Mouse (Mus musculus) CD4-positive, CD25-positive, alpha-beta regulatory T cell, adult 2 months (primary cell): ENCODE data around the gene Arnt2.
A peak's percentile ranks its signal among the peaks of the same experiment; 100 is the strongest.

Experiments used
- DNase-seq: peaks from one replicate; pipeline ENCODE4 v3.0.0-alpha.2; 2012; ENCODE audit warnings: low read depth, low spot score

The Arnt2 gene

DNA sequence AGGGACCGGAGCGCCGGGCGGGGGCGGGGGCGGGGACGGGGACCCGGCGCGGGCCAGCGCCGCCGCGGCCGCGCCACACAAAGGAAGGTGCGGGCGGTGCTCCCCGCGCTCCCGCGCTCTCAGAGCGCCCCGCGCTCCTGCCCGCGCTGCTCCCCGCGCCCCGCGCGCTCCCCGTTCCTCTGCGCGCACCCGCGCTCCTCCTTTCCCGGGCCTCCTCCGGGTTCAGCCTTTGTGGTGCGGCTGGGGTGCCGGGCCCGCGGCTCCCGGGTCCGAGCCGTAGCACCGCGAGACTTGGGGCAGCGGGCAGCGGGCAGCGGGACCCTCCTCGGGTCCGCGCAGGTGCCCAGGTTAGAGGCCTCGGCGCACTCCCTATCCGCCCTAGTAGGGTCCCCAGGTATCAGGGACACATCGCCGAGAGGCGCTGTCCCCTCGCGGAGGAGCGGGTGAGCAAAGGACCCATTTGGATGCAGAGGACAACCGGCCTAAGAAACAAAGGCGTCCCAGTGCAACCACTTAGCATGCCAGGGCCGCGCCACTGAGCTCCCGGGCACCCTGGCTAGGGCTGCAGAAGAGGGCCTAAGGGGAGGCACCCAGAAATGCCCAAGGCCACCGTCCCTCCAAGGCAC, at the start of gene Arnt2:
Gene Arnt2 (minus strand): TSS at position 281 of the 626 bp plus-strand sequence.
- no peak for DNase-seq

DNA sequence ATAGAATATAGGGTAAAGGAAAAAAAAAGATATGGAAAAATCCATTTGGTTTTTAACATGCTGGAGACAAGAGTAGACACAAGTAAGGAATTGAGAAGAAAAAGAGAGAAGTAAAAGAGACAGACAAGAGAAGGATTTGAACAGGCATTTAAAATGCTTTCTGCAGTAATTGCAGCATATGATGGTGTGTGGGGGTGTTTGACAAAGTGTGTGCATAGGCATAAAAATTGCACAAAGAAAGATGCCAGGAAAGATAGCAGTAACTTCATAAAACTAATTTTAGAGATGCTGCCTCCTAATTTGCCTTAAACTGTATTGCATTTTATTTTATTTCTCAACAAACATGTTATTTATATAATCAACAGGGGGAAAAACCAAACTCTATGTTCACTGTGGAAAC, 41.7 kb upstream of the Arnt2 start:
- DNase-seq = no peak

DNA sequence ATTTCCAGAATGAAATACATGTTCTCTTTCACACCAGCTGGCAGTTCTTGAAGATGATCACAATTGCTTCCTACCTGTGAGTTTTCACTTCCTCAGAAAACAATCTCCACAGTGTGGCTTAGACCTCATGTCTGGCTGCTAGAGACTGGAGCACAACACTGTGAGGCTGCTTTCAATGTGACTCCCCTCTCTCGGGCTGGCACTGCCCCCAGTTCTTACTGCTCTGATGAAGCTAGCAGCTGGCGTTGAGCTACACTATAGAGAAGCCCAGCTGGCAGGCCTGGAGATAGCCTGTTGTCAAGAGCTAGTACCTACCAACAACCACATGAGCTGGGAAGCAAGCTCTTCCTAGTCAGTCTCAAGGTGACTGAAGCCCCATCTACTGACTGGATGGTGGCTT, 39.1 kb upstream of the Arnt2 start:
- no peak for DNase-seq

DNA sequence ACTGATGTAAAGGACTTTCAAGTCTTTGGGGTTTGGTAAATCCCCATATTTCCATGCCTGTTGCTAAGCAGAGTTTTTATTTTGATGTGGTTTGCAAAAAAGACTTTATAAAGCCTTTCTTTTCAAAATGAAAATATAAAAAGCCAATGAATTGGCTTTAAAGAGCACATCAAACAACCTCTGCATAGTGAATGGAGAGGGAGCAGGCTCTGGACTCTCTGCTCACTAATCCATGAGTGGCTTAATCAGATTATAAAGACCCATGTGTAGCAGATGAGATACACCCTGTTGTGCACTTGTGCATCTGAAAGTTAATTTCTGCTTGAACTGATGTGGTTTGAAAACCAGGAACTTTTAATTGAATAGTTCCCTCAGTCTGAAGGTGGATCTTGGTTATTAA, 38.5 kb upstream of the Arnt2 start:
- DNase-seq = no peak

DNA sequence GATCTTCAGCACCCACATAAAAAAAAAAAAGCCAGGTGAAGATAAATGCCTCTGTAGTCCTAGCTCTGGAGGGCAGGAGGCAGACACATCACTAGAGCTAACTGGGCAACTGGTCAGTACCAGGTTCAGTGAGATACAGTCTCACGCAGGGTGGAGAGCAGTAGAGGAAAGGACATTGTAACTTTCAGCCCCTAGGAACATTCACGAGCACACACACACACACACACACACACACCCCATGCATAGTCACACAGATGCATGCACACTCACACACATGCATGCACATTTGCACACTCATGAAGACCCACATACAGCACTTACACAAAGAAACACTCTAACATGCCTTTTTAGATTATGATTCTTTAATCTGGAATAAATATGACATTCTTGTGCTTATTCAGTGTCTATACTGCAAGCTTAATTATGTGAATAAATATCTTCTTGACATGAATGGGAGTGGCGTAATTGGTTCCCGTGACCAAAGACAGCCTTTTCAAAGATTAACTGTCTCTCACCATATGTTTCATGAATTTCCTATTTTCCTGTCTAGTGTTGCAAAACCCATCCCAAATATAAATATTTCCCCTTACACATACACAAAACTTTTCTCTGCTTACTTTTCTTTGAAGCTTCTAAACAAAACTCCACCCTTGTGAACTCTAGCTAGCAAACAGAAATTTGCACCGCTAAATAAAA, 37.9 kb upstream of the Arnt2 start:
- DNase-seq = no peak

DNA sequence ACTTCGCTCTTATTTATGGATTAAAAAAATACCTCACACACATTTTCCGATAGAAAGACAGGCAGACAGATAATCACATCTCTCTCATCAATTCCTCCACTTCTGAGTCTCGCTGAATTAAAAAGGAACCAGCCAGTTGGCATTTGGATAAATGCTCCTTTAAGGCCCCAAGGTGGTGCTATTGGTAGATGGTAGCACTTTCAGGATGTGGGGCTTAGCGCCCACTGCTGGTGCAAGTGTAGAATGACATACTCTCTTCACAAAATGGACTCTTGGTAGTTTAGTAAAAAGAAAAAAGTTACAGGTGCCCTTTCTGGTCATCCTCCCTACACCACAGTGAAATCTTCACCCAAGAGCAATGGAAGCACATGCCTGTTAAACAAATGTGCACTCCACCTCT, 37.1 kb upstream of the Arnt2 start:
- DNase-seq = peak; percentile 65

DNA sequence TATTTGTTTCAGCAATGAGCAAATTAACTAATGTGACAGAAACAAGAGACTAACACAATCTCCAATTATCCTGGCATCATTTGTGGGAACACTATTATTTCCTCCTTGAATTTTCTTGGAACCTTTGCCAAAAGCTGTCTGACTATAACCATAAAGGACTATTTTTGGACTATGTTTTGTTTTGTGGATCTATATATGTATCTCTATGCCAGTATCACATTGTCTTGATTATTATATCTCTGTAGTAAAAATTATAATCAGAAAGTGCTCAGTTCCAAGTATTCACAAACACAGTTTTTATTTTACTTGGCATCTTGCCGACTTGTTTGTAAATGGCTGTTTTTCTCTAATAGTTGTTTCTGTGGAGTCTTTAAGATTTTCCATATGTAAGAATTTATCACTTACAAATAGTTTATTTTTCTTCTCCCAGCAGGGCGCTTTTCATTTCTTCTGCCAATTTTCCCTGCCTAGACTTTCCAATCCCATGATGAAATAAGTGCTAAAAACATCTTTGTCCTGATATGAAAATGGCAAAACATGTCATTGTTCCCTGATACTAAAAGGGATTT, 32.5 kb upstream of the Arnt2 start:
- no peak for DNase-seq

DNA sequence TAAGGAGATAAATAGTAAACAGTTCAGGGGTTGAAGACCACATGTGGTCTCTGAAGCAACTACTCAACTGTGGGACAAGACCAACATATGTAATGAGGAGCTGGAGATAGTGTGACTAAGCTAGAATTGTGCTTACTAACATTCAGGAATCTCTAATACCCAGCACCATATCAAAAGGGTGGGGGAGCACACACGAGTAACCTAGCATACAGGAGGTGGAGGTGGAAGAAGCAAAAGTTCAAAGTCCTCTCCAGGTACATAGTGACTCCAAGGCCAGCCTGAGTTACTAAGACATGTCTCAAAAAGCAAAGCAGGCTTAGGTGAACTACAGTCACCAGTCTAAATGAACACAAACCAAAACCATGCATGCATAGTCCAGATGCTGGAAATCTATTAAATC, 29.6 kb upstream of the Arnt2 start:
- DNase-seq = no peak

DNA sequence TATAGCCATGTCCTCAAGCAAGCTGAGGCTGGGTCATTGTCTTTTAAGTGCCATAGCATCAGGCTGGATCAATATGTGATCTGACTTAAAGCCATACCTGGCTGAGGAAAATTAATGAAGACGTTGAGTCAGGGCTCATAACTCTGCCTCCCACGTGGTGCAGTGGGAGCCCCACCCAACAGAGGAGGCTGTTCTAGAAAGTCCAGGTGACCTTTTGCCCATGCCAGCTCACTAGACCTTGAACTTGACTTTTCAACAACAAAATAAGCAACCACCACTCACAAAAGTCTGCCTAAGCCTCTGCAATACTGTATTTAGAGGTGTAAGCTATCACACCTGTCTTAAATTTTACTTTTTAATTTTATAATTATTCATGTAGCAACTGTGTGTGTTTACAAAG, 24.9 kb upstream of the Arnt2 start:
- no peak for DNase-seq

DNA sequence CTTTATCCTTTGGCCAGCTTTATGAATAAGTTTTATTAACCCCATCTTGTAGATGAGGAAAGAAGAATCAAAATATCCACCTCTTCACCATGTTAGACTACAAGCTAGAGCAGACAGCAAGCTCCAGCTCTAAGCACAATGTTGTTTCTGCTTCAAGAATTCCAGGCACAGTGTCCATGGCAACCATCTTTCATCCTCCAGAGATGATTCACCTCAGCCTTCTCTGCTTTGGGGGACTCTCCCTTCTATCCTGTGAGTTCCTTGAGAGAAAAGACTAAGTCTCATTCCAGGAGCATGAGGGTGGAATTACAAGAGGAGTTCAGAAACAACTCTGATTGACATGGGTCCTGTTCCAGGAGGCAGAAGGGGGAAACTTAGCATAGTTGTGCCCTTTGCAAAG, 22.2 kb upstream of the Arnt2 start:
- no peak for DNase-seq

DNA sequence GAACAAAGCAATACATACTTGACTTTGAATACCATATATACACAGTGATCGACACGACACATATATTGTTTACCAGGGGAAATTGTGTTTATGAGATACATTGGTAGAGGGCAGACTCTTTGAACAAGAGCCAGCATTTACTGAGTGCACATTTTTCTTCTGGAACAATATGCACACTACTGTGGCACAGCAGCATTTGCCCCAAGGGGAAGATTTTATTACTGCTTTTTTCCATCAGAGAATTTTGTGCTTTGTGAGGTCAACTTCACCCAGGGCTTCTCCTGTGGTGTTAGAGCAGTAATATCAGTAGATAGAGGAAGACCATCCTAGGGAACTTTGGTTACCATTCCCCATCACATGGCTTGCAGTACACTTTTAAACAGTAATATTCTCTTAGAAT, 17.2 kb upstream of the Arnt2 start:
- DNase-seq = no peak

DNA sequence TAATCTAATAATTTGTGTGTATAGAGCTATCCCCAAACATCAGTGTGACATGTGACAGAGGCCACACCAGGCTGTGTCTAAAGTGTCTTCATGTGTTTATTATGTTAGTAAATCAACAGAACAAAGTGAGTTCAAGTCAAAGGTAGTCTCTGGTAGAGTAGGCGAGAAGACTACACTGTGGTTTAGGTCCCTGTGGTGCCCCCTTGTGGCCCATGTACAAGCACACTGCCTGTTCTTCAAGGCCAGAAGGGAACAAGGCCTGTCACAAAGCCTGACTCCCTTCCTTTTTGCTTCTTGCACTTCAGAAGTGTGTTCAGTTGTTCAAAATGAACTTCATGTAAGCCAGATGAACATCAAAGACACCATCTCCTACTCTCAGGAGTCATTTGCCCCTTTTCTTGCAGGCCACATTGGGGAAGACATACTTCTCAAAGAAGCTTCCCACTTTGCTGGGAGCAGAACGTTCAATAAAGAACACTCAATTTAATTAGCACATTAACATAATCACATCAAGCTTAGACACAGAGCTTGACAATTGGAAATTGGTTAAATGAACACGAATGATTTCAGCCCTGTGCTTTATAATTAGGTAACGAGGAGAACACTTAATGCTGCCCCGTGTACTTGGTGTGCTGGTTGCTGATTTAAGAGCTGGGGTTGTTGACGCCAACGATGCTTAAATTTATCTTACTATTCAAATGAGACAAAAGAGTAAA, 14.9 kb upstream of the Arnt2 start:
- DNase-seq = peak; percentile 65

DNA sequence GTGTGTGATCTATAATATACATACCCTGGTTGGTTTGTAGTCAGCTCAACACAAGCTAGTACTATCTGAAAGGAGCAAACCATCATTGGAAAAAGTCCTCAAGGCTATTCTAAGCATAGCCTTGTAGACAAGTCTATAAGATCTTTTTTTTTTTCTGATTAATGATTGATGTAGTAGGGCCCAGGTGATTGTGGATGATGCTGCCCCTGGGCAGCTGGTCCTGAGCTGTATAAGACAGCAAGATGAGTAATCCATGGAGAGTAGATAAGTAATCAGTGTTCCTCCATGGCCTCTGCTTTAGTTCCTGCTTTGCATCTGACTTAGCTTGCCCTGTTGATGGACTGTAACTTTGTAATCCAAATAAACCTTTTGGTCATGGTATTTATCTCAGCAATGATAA, 11.8 kb upstream of the Arnt2 start:
- DNase-seq = no peak

DNA sequence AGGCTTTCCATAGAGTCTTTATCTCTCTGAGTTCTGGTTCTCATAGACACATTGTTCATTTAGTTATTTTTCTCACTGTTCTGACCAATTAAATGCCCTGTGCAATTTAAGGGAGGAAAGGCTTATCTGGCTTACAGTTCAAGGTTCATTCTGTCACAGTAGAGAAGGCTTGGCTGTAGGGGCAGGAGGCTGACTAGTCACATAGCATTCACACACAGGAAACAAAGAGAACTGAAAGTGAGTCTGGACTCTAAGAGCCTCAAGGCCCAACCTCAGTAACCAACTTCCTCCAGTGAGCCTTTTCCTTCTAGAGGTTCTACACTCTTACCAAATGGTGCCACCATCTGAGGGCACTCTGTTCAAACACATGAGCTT, 11.3 kb upstream of the Arnt2 start:
- DNase-seq = no peak

DNA sequence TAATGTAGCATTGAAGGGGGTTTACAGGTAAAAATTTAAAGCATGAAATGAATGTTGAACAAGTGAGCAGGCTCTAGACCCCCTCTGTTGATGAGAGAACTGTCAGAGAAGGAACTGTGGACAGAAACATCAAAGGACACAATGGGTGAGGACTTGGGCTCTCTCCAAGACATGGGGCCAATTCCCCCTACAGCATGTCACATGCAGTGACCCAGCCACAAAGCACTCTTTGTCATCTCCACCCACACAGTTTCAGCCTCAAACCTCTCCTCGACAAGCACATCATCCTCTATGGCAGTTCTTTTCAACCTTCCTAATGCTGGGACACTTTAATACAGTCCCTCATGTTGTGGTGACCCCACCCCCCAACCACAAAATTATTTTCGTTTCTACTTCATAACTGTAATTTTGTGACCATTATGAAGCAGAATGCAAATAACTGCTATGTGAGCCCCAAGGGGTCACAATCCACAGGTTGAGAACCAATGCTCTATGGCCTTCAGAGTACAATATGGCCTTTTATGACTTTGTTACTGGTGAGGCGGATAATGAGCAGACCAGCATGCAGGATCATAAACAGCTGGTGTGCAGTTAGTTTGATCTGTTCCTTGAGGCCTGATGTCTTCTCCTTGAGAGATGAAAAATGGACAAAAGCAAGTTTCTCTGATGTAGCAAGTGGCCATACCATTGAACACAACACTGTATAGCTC, 10.8 kb upstream of the Arnt2 start:
- no peak for DNase-seq

DNA sequence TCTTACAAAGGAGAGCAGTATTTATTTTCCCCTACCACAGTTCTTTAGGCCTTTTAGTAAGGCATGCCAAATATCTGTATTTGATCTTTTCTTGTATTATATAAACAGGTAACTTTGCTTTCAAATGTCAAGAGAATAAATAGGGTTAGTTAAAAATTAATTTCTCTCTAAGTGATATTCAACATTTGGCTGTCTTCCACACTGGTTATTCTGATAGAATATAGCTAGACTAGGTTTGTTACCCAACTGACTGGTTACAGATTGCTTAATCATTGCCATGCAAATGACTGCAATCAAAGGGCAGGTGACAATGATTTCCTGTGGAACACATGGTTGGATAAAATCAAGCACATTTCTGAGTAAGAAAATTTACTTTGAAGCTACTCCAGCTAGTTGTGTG, 7.5 kb upstream of the Arnt2 start:
- no peak for DNase-seq

DNA sequence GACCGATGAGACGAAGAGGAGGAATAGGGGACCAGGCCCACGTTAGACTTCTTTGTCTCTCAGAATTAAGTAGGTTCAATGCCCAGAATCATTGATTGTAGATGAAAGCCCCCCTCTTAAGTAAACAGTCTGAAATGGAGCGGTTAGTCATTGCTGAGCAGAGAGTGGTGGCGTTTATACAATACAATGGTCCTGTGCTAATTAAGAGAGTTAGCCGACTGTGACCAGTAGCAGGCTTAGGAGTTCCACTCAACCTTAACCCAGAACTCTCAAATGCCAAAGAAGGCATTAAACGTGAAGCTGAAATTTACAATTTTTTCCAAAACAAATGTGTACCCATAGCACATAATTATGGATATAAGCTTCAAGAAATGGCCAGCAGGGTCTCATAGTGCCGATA, 2.6 kb upstream of the Arnt2 start:
- no peak for DNase-seq

DNA sequence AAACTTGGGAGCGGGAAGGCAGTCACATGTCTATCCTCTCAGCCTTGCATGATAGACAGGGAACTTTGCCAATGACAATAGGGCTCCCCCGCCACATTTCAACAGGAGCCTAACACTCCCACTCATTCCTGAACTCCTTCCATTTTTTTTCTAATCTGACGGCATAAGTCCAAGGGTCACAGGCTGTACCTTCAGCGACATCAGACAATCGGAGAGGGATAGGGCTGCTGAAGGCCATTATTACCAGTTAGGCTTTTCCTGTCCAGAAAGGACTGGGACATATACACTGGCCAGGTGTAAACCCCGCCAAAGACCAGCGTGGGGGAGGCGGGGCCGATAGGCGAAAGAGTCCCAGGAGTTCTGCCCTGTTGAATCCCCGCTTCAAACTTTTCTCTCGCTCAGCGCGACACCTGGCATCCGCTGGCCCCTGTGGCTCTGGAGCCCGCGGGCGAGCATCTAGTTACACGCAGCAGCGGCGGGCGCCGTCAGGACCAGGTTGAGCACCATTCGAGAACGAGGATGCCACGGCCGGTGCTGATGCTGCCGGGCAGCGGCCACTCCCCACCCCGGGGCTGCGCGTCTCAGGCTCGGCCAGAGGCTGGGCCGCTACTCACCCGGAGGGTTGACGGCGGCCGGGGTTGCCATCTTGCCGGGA, 608 bp downstream of the Arnt2 start:
- peak; percentile 6 for DNase-seq

DNA sequence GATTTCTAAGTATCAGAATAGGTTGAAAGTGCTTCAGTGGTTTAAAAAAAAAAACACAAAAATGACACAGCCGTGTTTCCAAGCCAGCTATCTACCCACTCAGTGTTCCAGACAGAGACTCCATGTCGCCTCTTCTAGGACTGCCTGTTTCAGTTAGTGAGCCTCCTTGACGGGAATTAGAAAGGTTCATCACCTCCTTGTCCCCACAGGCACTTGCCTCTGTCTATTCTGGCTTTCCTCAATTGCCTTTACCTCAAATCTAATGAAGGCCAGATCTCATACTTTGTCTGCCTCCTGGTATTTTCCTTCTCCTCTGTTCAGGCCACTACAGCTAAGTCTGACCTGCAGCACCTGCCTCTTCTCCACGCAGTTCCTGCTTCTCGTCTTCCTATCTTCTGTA, 1.7 kb downstream of the Arnt2 start:
- no peak for DNase-seq

DNA sequence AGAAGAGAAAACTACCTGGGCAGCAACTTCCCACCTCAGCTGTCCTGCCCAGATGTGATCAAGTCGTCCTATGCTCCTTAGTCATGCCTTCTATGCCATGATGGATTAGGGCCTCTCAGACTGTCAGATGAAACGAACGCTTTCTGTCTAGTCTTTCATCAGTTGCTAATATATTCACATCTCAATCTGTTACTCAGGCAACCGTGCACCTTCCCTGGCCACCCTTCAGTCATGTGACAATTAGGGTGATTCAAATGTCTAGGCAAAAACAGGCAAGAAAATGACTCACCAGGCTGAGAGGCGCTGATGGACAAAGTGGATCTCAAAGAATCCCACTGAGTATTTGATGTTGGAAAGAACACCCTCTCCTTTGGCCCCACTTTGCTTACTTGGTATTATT, 6.6 kb downstream of the Arnt2 start:
- DNase-seq = no peak

DNA sequence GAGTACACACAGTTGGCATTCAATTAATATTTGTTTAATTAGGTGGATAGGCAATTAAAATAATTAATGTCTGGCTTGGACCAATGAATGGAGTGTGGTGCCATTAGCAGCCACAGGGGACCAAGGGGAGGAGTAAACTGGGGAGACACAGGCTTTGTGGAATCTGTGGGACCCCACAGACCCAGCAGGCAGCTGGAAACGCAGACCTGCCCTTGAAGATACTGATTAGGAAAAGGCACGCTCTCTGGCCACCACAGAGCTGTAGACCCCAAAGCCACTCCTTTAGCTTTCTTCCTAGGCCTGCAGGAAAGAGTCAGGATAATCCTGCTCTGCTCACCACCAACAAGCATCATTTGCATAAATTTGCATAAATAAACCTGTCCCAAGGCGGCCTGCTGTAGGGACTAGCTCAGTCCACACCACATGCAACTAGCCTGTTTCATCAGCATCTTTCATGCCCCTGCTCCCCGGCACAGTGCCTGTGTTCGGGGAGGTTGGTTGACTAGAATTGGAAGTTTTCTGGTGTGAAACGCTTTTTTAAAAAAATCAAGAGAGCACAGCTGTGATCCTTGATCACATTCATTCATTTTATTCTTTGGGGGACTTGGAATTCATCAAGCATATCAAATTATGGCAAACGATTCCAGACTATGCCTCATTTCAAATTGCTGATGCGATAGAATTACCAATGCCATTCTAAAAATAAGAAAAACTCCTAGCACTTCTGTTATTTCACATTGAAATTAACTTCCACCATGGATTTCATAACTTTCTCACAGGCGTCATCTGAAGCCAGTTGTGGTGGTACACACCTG, 8.1 kb downstream of the Arnt2 start:
- DNase-seq = no peak
